Mouse (Mus musculus): ENCODE results near the gene Maco1.

DNA sequence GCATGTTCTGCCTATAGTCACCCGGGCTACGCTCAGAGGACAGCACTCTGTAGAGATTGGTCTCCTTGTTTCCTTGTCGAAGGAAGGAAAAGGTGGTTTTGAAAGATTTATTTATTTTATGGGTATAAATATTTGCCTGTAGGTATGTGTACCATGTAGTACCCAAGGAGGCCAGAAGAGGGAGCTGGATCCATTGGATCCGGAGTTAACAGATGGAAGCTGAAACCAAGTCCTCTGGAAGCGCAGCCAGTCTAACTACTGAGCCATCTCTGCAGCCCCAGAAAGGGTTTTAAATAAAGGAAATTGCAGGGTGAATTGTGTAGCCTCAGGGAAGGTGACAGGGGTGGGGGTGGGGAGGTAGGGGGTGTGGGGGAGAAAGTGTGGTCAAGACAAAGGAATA is 68.4 kb downstream of the Maco1 start:
- no peak for TF ChIP-seq POLR2A (IDR thresholded peaks at IDR 0.05; ENCODE audit: control insufficient read depth, extremely low read depth, insufficient read depth, low read length, poor library complexity)
- no peak for TF ChIP-seq CTCF (IDR thresholded peaks at IDR 0.05; ENCODE audit: borderline replicate concordance, control insufficient read depth, extremely low read depth, insufficient read depth, low read length, poor library complexity)
